Mouse (Mus musculus): Measurements from ENCODE around the gene Sp100.

DNA sequence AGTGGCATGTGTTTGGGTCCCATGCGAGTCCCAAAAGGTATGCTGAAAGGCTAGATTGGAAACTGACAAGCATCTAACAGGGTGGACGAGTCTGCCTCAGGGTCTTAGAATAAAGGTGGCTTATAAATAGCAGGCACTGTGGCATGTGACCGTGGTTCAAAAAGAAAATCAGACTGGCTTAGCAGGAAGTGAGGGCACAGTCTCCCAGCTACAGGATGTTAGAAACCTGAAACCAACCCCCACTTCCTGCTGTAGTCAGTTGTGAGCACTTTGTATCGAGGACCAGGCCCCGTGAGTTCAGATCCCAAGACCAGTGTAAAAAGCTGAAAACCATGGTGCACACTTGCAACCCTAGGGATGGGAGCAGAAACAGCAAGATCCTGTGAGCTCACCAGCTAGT, 37.6 kb downstream of the Sp100 start:
- TF ChIP-seq EP300 (IDR thresholded peaks at IDR 0.05) (no peak), CTCF (IDR thresholded peaks at IDR 0.05) (no peak)
